Mouse (Mus musculus): Measurements from ENCODE around the gene Zfp84. TPM values are rescaled to one million over a fixed set of nuclear protein-coding genes. Genes with fewer than 3 reads are reported as not detected.
A peak's percentile ranks its signal among the peaks of the same experiment; 100 is the strongest.
"Not testable (repeated sequence)": the region's sequence is repeated elsewhere in the genome, so short reads cannot be mapped to it uniquely, and the experiment has no call there.

Zfp84 gene
- polyA plus RNA-seq (2012; ENCODE audit: insufficient read depth, insufficient read length, low replicate concordance, missing spikeins) = not detected in 2 replicates

- Histone ChIP-seq H3K4me3 (ENCODE audit: insufficient read depth, low read depth, low read length) (peak within 1 kb of the TSS; percentile 67), H3K27ac (ENCODE audit: insufficient read depth, low read depth, low read length) (peak within 1 kb of the TSS; percentile 94), H3K4me1 (ENCODE audit: control insufficient read depth, insufficient read depth, low read length) (peaks cover 4% of the 10 kb centered on the region; the same call in 1 of the 2 replicates)
- under 1% methylated on average over 32 of the region's 32 CpGs for WGBS
- TF ChIP-seq POLR2A (IDR thresholded peaks at IDR 0.05; ENCODE audit: insufficient read depth, low read depth, low read length) (no peak), CTCF (IDR thresholded peaks at IDR 0.05; ENCODE audit: insufficient read depth, low read depth, low read length) (no peak)
Observed at GRCm38 (mm10) chr7:29768090-29768900, at the start of gene Zfp84. Gene Zfp84, plus strand, starts transcription at chr7:29768552.

- H3K4me1 ChIP-seq (ENCODE audit: control insufficient read depth, insufficient read depth, low read length); H3K27ac ChIP-seq (ENCODE audit: insufficient read depth, low read depth, low read length); H3K4me3 ChIP-seq (ENCODE audit: insufficient read depth, low read depth, low read length): not testable (repeated sequence)
- WGBS = 38% methylated on average over 17 of the region's 17 CpGs
Observed at GRCm38 (mm10) chr7:29725461-29726142, 42.8 kb upstream of the Zfp84 start.

- not testable (repeated sequence) for H3K27ac ChIP-seq (ENCODE audit: insufficient read depth, low read depth, low read length)
- WGBS = 68% methylated on average over 11 of the region's 11 CpGs
Observed at GRCm38 (mm10) chr7:29726860-29727259, 41.5 kb upstream of the Zfp84 start, which contains the start of gene Catsperg2. Gene Catsperg2, minus strand, starts transcription at chr7:29727032.

DNA sequence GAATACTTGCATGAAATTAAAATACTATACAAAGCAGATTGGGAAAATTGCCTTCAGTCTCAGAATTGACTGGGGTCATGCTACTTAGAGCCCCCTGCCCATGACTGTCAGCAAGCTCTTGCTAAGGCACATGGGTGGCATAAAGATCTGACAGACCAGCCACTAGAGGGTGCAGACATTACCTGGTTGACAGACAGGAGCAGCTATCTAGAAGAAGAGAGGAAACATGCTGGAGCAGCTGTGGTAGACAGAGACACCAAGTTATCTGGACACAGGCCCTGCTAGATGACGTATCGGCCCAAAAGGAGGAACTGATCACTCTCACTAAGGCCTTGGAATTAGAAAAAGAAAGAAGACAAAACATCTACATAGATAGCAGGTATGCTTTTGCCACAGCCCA, 40.3 kb upstream of the Zfp84 start:
- 91% methylated on average over 2 of the region's 2 CpGs for WGBS
- no peak for TF ChIP-seq POLR2A (IDR thresholded peaks at IDR 0.05; ENCODE audit: insufficient read depth, low read depth, low read length)
- no peak for TF ChIP-seq CTCF (IDR thresholded peaks at IDR 0.05; ENCODE audit: insufficient read depth, low read depth, low read length)
- Histone ChIP-seq H3K4me3 (ENCODE audit: insufficient read depth, low read depth, low read length) (no peak overlapping the region), H3K4me1 (ENCODE audit: control insufficient read depth, insufficient read depth, low read length) (no peaks in the 10 kb centered on the region), H3K27ac (ENCODE audit: insufficient read depth, low read depth, low read length) (no peak overlapping the region)

More at GRCm38 (mm10) chr7:29726860-29727259, 41.5 kb upstream of the Zfp84 start, which contains the start of gene Catsperg2:
- not testable (repeated sequence) for H3K4me1 ChIP-seq (ENCODE audit: control insufficient read depth, insufficient read depth, low read length); H3K4me3 ChIP-seq (ENCODE audit: insufficient read depth, low read depth, low read length)

DNA sequence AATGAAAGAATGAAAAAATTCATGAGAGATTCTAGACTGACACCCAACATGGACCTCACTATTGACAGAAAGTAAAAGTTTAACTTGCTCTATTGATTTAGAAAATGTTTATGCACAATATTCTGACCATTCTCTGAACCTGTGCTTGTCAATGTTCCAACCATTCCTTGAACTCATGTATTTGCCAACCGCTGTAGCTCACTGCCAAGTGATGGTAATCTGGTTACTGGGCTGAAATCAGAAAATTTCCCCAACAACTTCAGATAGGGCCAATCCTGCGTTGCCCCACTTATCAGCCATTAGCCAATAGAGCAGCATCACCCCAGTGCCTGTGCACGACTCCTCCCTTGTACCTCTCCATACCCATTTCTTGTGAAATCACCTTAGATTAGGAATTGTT, 26.1 kb upstream of the Zfp84 start:
- Histone ChIP-seq H3K4me1 (ENCODE audit: control insufficient read depth, insufficient read depth, low read length) (no peaks in the 10 kb centered on the region), H3K4me3 (ENCODE audit: insufficient read depth, low read depth, low read length) (no peak overlapping the region), H3K27ac (ENCODE audit: insufficient read depth, low read depth, low read length) (no peak overlapping the region)
- WGBS = 82% methylated on average over 3 of the region's 3 CpGs
- TF ChIP-seq CTCF (IDR thresholded peaks at IDR 0.05; ENCODE audit: insufficient read depth, low read depth, low read length) (no peak), POLR2A (IDR thresholded peaks at IDR 0.05; ENCODE audit: insufficient read depth, low read depth, low read length) (no peak)

GRCm38 (mm10) chr7:29760476-29760875, 7.9 kb upstream of the Zfp84 start:
- WGBS = 85% methylated on average over 5 of the region's 5 CpGs
- Histone ChIP-seq H3K4me1 (ENCODE audit: control insufficient read depth, insufficient read depth, low read length) (no peaks in the 10 kb centered on the region), H3K4me3 (ENCODE audit: insufficient read depth, low read depth, low read length) (no peak overlapping the region), H3K27ac (ENCODE audit: insufficient read depth, low read depth, low read length) (no peak overlapping the region)
- TF ChIP-seq POLR2A (IDR thresholded peaks at IDR 0.05; ENCODE audit: insufficient read depth, low read depth, low read length) (no peak), CTCF (IDR thresholded peaks at IDR 0.05; ENCODE audit: insufficient read depth, low read depth, low read length) (no peak)

DNA sequence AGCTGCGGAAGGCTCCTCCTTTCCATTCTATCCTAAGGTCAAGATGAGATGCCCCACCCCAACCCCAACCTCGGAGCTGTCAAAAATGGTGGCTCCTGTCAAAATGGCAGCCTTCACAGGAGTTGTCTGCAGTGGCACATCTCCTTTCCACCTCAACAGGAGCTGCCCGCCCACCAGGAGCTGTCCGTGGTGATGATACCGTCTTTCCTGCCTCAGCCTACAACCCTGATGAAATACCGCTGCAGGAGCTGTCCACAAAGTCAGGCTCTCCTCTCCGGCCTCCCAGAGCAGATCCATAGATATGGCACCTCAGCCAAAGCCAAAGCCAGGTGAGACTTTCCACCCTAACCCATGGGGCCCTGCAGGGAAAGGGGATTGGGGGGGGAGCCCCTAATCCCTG, 3.6 kb upstream of the Zfp84 start:
- WGBS = 85% methylated on average over 7 of the region's 7 CpGs
- H3K4me1 ChIP-seq (ENCODE audit: control insufficient read depth, insufficient read depth, low read length) = peaks cover 4% of the 10 kb centered on the region; the same call in 1 of the 2 replicates
- TF ChIP-seq POLR2A (IDR thresholded peaks at IDR 0.05; ENCODE audit: insufficient read depth, low read depth, low read length) = no peak
- no peak for TF ChIP-seq CTCF (IDR thresholded peaks at IDR 0.05; ENCODE audit: insufficient read depth, low read depth, low read length)
- H3K4me3 ChIP-seq (ENCODE audit: insufficient read depth, low read depth, low read length) = no peak overlapping the region
- H3K27ac ChIP-seq (ENCODE audit: insufficient read depth, low read depth, low read length) = no peak overlapping the region

DNA sequence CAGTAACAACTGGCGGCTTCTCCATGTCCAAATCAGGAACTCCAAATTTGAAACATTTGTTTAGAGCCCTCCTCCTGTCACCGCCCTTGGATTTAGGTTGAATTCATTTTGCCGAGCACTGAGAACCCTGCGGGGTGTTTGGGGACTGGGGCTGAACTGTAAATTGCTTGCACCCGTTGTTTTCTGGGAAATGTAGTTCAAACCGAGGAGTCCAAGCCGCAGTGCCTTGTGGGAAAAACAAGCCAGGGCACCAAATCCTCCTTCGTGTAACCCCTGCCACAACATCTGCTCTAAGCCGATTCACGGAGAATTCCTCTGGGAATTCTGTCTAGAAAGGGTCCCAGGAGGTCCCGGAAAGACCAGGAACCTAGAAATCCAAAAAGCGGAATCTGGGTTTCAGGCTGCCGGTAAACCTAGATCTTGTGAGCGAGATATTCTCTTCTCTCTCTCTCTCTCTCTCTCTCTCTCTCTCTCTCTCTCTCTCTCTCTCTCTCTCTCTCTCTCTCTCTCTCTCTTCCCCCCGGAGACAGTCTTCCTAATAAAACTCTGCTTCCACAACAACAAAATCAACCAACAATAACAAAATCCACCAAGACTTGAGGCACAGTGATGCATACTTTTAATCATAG, 1.2 kb upstream of the Zfp84 start:
- H3K4me1 ChIP-seq (ENCODE audit: control insufficient read depth, insufficient read depth, low read length) = peaks cover 4% of the 10 kb centered on the region; the same call in 1 of the 2 replicates
- WGBS = under 1% methylated on average over 15 of the region's 15 CpGs
- TF ChIP-seq POLR2A (IDR thresholded peaks at IDR 0.05; ENCODE audit: insufficient read depth, low read depth, low read length) (peak; percentile 42; the same call in 1 of the 2 replicates), CTCF (IDR thresholded peaks at IDR 0.05; ENCODE audit: insufficient read depth, low read depth, low read length) (no peak)
- peak overlapping the region; percentile 68 for H3K27ac ChIP-seq (ENCODE audit: insufficient read depth, low read depth, low read length)
- peak overlapping the region; percentile 48 for H3K4me3 ChIP-seq (ENCODE audit: insufficient read depth, low read depth, low read length)

GRCm38 (mm10) chr7:29768980-29769379, 628 bp downstream of the Zfp84 start:
- WGBS = 4% methylated on average over 10 of the region's 10 CpGs
- Histone ChIP-seq H3K4me3 (ENCODE audit: insufficient read depth, low read depth, low read length) (peak overlapping the region; percentile 67), H3K27ac (ENCODE audit: insufficient read depth, low read depth, low read length) (no peak overlapping the region), H3K4me1 (ENCODE audit: control insufficient read depth, insufficient read depth, low read length) (peaks cover 6% of the 10 kb centered on the region; the same call in 1 of the 2 replicates)
- TF ChIP-seq POLR2A (IDR thresholded peaks at IDR 0.05; ENCODE audit: insufficient read depth, low read depth, low read length) (no peak), CTCF (IDR thresholded peaks at IDR 0.05; ENCODE audit: insufficient read depth, low read depth, low read length) (no peak)
